Mouse (Mus musculus): ENCODE data around the gene Ace.

DNA sequence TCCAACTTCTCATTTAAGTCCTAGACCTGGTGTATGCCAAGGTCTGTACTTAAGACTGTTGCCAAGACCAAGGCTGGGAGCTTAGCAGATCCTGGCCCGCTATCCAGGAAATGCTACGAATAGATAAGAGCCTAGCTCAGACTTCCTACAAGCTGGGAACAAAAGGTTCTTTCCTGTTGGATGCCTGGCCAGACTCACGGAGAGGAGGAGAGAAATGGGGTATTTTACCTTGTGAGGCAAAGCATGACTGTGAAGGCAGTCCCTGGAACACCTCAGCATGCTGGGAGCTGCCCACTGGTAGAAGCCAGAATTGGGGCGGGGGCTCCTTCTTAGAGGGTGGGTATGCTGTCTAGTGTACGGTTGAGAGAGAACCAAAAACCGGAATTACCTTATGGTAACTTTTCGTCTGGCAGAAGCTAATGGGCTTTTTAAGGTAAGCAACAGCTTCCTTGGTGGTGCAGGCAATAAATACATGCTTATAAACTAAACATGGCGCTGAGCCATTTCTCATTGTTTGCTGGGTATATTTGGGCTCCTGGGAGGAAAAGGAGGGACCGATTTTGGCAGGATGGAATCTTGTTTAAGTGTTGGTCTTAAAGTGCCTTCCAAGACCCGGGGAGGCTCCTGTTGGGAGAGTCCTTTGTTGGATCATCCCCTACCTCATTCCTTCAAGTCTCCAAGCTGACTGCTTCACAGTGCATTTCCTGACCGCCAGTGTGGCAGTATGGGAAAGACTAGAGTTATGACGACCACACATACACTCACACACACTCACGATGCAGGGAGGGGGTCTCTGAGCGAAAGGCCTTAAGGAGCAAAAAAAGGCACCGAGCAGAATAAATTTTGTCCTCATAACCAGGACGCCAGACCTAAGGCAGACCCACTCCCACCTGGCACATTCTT is 22.7 kb upstream of the Ace start:
- TF ChIP-seq POLR2A (IDR thresholded peaks at IDR 0.05; ENCODE audit: low read depth, low read length) = peak; percentile 16; the same call in 1 of the 2 replicates
- no peak for TF ChIP-seq CTCF (IDR thresholded peaks at IDR 0.05; ENCODE audit: extremely low read depth, insufficient read length, insufficient replicate concordance, low read depth, low read length)
